10 mouse cellular contexts compared by ENCODE assay signal in the genomic region with DNA sequence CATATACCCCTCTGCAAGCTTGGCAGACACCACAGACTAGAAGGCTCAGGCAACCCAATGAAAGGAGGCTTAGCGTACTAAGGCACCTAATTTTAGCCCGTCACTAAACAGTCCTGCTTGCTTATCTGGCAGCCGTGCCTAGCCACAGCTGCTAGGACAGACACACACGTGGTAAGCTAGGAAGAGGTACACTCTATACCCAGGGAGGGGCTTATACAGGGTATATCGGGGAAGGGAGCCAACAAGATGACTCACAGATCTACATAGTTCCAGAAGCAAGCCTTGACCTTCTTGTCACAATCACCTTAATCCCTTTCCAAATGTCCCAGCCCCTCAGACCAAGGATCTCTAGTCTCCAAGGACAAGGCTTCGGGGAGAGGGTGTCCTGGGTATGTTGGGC. TPM values are rescaled to one million over a fixed set of nuclear protein-coding genes. Genes with fewer than 3 reads are reported as not detected.
A peak's percentile ranks its signal among the peaks of the same experiment; 100 is the strongest.
DNase-seq lines count a peak whose midpoint lies in the region; ATAC-seq lines count a peak whose summit lies in the region.
"Had no signal": no experiment of that assay in that cellular context is flagged by ENCODE, and none has a peak within 500 bp of the region (broad histone marks: within the 10 kb centered on the region; RNA-seq: fewer than 3 reads in every experiment).

No protein-coding gene starts in this region.

- peaks cover 15% of the 10 kb centered on the region for H3K4me1 ChIP-seq in liver, embryonic 13.5 days (replicated peaks)
- H3K4me1 ChIP-seq in forebrain, embryonic 11.5 days (replicated peaks; ENCODE audit: control insufficient read depth, insufficient read depth, low read length) = no peaks in the 10 kb centered on the region

- no peak overlapping the region for H3K27ac ChIP-seq in liver, embryonic 13.5 days
- no peak overlapping the region for H3K27ac ChIP-seq in forebrain, embryonic 11.5 days (ENCODE audit: low read depth, low read length)

- no peak overlapping the region for H3K9ac ChIP-seq in liver, embryonic 13.5 days
- H3K9ac ChIP-seq in forebrain, embryonic 11.5 days (ENCODE audit: low read length) = no peak overlapping the region

- DNase-seq in gastrocnemius, postnatal 25 days = peak; percentile 47
- no peak for DNase-seq in gastrocnemius, postnatal 36 days
- DNase-seq in MN1 (ENCODE audit: low spot score) = peak; percentile 48
- peak; percentile 43 to 56 for DNase-seq in heart, adult 9 months (ENCODE audit: low spot score in 2 of 2)
- no peak for DNase-seq in liver, embryonic 13.5 days
- DNase-seq in forebrain, embryonic 11.5 days (ENCODE audit: low spot score) = no peak
- DNase-seq in embryo, embryonic 9.5 days (ENCODE audit: extremely low spot score) = no peak
- no peak for DNase-seq in right cerebral cortex, postnatal 4 days
- DNase-seq: cerebellum, adult 9-11 months had no signal

- WGBS in liver, embryonic 13.5 days (ENCODE audit: insufficient replicate concordance) = 27% methylated on average over 6 of the region's 6 CpGs
- WGBS in forebrain, embryonic 11.5 days = 89% methylated on average over 6 of the region's 6 CpGs

- no peak overlapping the region for H3K4me3 ChIP-seq in liver, embryonic 13.5 days (replicated peaks)
- no peak overlapping the region for H3K4me3 ChIP-seq in forebrain, embryonic 11.5 days (ENCODE audit: low read depth, low read length)

- no peaks in the 10 kb centered on the region for H3K9me3 ChIP-seq in liver, embryonic 13.5 days (replicated peaks)
- no peaks in the 10 kb centered on the region for H3K9me3 ChIP-seq in forebrain, embryonic 11.5 days (ENCODE audit: control insufficient read depth, low read length)

- peak; percentile 66; the same call in 1 of the 2 replicates for ATAC-seq in liver, embryonic 13.5 days (ENCODE audit: low read depth)
- no peak for ATAC-seq in forebrain, embryonic 11.5 days (replicated peaks; ENCODE audit: low FRiP score)
- ATAC-seq: midbrain, embryonic 16.5 days had no signal

- intact Hi-C loops in gastrocnemius, postnatal 36 days (cut with DNase I) = no loop called here

- H3K4me2 ChIP-seq in liver, embryonic 13.5 days = no peak overlapping the region
- no peak overlapping the region for H3K4me2 ChIP-seq in forebrain, embryonic 11.5 days (ENCODE audit: low read depth, low read length, severe bottlenecking)

- H3K27me3 ChIP-seq in liver, embryonic 13.5 days = no peaks in the 10 kb centered on the region
- H3K27me3 ChIP-seq in forebrain, embryonic 11.5 days (ENCODE audit: control insufficient read depth, insufficient read depth, low read length) = no peaks in the 10 kb centered on the region

- H3K36me3 ChIP-seq in liver, embryonic 13.5 days = peaks cover 69% of the 10 kb centered on the region
- H3K36me3 ChIP-seq in forebrain, embryonic 11.5 days (ENCODE audit: control insufficient read depth, insufficient read depth, low read length) = no peaks in the 10 kb centered on the region

RNA-seq across cellular contexts. Expression of a gene that starts 23.0 kb away (rescaled TPM):
- total RNA-seq in gastrocnemius, postnatal 25 days (2021) = 10 to 100 TPM; 65.8 to 77.9 TPM
- total RNA-seq in gastrocnemius, postnatal 36 days (2021) = 10 to 100 TPM; 57.0 to 75.1 TPM
- polyA plus RNA-seq in liver, embryonic 13.5 days (2015; fragmentation: Nextera tagmentation; extraction: Ambion mirVana) = 9.2 and 11.4 TPM in 2 replicates
- 15.5 and 16.1 TPM in 2 replicates for polyA plus RNA-seq in forebrain, embryonic 11.5 days (2014; fragmentation: Nextera tagmentation; extraction: Ambion mirVana)

Comparison
In these comparisons a context has a peak if more than half of its experiments do, and no peak if none do; other contexts are left out.
1. DNase-seq: peak in gastrocnemius, postnatal 25 days (single experiment), MN1 (single experiment) and heart, adult 9 months (2 of 2); none in gastrocnemius, postnatal 36 days (0 of 2), liver, embryonic 13.5 days (single experiment), forebrain, embryonic 11.5 days (single experiment), embryo, embryonic 9.5 days (single experiment) and right cerebral cortex, postnatal 4 days (single experiment).